Mouse (Mus musculus): ENCODE results near the gene Ralb.

Gene Ralb

GRCm38 (mm10) chr1:119504260-119505062 is at the start of gene Ralb:
Gene Ralb (minus strand): TSS chr1:119504794.
- DNase-seq (ENCODE audit: low spot score): peak; percentile 76

GRCm38 (mm10) chr1:119551651-119552050 is 47.1 kb upstream of the Ralb start:
- DNase-seq (ENCODE audit: low spot score): no peak

DNA sequence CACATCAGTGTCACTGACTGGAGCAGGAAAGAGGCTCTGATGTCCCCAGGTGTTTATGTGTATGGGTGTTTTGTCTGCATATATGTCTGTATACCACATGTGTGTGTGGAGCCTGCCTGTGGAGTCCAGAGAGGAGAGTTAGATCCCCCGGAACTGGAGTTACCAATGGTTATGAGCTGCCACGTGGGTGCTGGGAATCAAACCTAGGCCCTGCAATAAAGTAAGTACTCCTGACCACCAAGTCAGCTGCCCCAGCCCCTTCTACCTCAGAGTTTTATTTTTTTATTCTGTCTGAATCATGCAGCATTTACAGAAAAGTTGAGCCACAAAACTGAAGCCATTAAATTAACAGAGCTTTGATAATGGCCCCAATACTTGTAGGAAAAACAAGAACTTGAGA is 45.5 kb upstream of the Ralb start:
- no peak for DNase-seq (ENCODE audit: low spot score)

GRCm38 (mm10) chr1:119549327-119549689 is 44.7 kb upstream of the Ralb start:
- DNase-seq (ENCODE audit: low spot score): no peak

DNA sequence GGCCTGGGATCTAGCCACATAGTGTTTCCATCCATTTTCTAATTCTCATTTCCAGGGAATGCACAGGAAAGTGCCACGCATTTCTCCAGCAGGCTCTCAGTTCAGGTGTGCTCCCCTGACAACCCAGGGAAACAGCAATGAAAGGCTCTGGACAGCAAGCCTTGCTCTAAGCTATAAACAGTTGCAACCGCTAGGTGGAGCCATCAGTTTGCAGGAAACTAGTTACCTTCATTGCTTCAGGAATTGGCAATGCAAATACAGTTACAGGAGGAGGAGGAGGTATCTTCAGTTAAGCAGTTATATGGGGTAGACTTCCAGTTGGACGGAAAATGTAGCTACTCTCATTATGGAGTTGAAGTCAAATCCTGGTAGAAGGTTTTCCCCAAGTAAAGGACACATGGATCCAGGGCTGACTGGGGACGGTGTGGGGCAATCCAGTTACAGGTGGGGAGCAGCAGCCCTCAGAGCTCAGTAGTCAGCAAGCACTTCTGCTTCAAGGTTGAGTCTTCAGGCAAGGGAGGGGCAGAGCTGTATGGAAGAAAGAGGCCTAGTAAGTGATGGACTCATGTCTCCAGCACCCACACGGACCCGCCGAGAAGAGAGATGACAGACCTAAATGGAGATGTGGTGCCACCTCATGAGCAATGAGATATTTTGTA is 44.2 kb upstream of the Ralb start:
- DNase-seq (ENCODE audit: low spot score): no peak

DNA sequence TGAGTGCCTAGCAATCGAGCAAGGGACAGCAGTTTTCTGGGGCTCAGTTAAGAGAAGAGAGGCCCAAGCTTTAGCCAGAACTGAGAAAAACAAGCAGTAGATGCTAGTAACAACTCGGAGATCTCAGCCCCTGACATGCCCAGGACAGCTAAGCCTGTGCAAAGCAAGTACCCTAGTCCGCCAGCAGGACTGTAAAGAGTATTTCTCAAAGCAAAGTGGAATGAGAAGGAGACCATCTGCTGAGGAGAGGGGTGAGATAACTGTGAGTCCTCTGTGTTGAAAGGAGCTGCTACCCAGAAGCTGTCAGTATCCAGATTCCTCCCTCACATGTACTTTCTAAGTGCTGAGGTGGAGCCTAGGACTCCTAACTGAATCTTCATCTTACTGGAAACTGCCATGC is 41.9 kb upstream of the Ralb start:
- DNase-seq (ENCODE audit: low spot score): no peak

- no peak for DNase-seq (ENCODE audit: low spot score)
Measured at GRCm38 (mm10) chr1:119545671-119546070, 41.1 kb upstream of the Ralb start.

GRCm38 (mm10) chr1:119545164-119545563 is 40.6 kb upstream of the Ralb start:
- no peak for DNase-seq (ENCODE audit: low spot score)

DNA sequence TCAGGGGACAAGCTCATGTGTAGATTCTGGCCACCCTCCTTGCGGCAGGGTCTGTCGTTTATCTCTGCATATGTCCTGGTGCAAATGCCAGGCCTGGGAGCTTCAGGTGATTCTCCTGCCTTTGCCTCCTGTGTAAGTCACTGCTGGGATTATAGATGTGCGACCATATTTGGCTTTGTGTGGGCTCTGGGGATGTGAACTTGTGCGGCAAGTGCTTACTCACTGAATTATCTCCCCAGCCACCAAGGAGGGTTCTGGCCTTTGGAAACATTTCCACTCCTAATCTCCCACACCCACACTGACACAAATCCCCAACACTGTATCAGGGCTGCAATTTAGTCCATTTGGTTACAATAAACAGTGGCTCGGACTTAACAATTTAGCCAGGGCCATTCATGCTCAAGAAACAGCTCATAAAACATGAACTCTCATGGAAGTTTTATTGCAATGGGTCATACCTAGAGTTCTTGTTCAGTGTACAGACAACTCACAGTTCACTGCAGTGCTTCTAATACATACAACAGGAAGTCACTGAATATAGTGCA is 40.1 kb upstream of the Ralb start:
- DNase-seq (ENCODE audit: low spot score): no peak

DNA sequence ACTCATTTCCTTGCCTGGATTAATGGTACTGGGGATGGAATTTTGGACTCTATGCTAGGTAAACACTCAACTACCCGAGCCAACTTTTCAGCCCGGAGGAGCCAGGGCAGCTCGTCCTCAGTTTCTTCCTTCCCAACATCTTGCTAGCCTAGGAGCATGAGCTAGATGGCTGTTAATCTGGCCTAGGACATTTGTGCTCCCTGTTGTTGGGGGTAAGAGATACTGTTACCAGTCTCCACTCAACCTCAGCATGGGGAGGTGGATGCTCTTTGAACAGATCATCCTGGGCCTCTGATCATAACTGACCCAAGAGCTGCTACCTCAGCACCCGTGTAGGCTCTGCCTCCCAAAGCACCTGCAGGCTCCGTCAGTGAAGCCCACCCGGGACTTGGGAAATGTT is 38.7 kb upstream of the Ralb start:
- no peak for DNase-seq (ENCODE audit: low spot score)

GRCm38 (mm10) chr1:119541570-119541969 is 37.0 kb upstream of the Ralb start:
- no peak for DNase-seq (ENCODE audit: low spot score)

DNA sequence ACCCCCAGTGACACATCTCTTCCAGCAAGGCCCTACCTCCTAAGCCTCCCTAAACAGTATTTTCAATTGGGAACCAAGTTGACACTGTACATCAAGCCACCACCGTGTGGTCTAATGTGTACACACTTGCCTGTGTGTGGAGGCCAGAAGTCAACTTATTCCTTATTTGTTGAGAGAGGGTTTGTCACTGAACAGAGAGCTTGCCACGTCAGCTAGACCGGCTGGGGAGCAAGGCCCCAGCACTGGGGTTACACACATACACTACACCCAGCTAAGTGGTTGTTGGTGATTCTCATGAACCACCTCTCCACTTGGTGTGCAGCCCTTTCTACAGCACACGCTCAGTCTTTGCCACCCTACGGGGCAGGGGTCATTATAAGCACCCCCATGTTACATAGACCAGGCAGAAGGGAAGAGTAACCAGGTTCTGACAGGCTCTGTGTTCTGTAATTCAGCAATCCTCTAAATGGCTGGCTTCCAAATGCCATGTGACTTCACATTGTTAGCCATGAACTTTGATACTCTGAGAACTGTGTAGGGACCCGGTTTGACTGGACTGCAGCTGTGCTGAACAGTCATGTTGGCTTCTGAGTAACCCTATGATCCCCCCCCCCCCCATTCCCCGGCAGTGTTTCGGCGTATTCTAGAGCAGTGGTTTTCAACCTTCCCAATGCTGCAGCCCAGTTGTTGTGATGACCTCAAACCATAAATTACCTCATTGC is 36.4 kb upstream of the Ralb start:
- no peak for DNase-seq (ENCODE audit: low spot score)

DNA sequence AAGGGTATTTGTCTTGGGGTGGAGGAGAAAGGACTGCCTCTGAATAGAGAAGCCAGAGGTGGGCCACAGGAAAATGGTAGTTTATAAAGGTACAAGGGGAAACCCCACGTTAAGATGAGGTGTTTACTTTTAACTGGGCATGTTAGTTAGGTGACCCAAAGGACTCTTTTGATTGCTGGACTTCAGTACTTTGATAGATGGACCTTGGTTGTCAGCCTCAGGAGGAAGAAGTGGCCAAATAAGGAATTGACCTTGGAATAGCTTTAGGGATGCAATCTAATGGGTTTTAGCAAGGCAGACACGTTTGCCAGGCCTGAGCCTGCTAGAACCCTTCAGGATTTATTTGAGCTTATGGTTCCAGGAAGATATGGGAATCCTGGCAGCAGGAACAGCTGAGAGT is 34.7 kb upstream of the Ralb start:
- no peak for DNase-seq (ENCODE audit: low spot score)

GRCm38 (mm10) chr1:119537651-119538050 is 33.1 kb upstream of the Ralb start:
- DNase-seq (ENCODE audit: low spot score): no peak

DNA sequence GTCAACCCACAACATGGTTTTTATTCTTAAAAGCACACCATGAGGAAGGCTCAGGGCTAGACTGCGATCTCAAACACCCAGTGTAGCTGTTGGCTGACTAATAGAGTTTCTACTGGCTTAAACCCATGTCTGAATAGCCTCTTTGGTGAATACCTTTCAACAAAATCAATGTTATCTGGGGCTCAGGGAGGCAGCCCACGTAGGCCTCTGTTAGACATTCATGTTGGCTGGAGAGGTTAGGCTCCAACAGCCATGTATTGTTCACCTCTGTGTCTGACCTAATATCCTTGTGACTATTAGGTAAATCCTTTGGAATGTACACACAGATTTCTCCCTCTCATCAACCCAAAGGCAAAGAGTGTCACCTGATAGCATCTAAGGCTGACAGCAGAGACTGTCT is 31.5 kb upstream of the Ralb start:
- DNase-seq (ENCODE audit: low spot score): no peak

- no peak for DNase-seq (ENCODE audit: low spot score)
Measured at GRCm38 (mm10) chr1:119534341-119534740, 29.7 kb upstream of the Ralb start.

DNA sequence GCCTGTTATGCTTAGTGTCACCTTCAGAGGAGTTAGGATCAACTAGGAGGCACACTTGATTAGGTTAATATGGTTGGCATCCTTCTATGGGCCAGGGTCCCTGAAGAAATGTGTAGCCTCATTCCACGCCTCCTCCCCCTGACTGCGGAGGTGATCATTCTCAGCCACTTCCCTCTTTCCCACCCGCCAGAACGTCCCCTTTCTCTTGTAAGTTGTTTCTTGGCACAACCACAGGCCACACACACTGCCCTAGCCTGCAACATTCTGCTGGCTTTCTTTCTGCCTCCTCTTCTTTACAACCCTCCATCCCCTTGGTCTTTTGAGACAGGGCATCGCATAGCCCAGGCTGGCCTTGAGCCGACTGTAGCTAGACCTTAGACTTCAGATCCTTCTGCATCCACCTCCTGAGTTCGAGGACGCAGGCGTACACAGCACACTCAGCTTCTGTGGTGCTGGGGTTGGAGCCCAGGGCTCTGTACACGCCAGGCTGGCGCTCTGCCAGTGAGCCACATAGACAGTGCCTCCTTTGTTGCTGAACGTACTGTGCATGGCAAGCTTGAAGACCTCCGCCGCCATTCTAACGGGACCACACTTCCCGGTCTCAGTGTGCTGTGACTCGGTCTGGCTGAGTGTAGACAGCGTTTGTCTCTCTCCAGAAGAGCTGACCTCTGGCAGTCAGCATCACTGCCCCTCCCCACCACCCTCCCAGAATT is 28.7 kb upstream of the Ralb start:
- no peak for DNase-seq (ENCODE audit: low spot score)

DNA sequence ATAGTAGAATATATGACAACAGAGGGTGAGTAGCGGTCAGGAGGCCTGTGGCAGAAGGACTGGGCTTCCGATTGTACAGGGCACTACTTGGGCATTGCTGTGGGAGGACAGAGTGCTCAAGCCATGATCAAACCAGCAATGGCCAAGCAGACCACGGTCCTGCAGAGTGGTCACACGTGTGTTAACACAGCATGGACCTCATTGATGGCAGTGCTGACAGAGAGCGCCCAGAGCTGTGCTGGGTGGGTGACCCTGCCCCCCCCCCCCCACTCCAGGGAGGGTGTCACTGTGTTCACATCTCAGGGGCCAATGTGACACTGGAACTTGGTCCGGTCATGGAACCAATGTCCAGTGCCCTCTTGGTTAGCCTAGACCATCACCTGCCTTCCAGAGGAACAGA is 27.6 kb upstream of the Ralb start:
- no peak for DNase-seq (ENCODE audit: low spot score)

- DNase-seq (ENCODE audit: low spot score): no peak
Measured at GRCm38 (mm10) chr1:119530941-119531340, 26.3 kb upstream of the Ralb start.

GRCm38 (mm10) chr1:119525689-119526591 is 21.3 kb upstream of the Ralb start, which contains the start of gene Tmem185b:
Gene Tmem185b (plus strand): TSS chr1:119526160.
- peak; percentile 70 for DNase-seq (ENCODE audit: low spot score)

- DNase-seq (ENCODE audit: low spot score): no peak
Measured at GRCm38 (mm10) chr1:119525004-119525444, 20.4 kb upstream of the Ralb start.
